Mouse (Mus musculus): ENCODE measurements around the gene Igfbp3.

- TF ChIP-seq USF1 (IDR thresholded peaks at IDR 0.05; ENCODE audit: low read depth) (no peak), CTCF (IDR thresholded peaks at IDR 0.05; ENCODE audit: control insufficient read depth, insufficient read depth, insufficient read length) (no peak), CEBPB (IDR thresholded peaks at IDR 0.05; ENCODE audit: low read depth) (peak; percentile 30), MAX (IDR thresholded peaks at IDR 0.05) (peak; percentile 17), MYOG (IDR thresholded peaks at IDR 0.05; ENCODE audit: control insufficient read depth, extremely low read depth, insufficient read length) (no peak), MYOD1 (IDR thresholded peaks at IDR 0.05; ENCODE audit: control insufficient read depth, insufficient read length, low read depth) (no peak), FOSL1 (IDR thresholded peaks at IDR 0.05; ENCODE audit: insufficient read depth, low read length, poor library complexity, severe bottlenecking) (peak; percentile 45)
These were observed 24.0 kb upstream of the Igfbp3 start for GRCm38 (mm10) chr11:7237712-7238111.
